Mouse (Mus musculus) lung, adult 2 months (tissue): ENCODE data around the gene Fam71f2.

Source experiments
- CTCF ChIP-seq: fragments of 200-500 bp; IDR thresholded peaks from 2 replicates; pipeline ENCODE4 v1.5.1; 2011; ENCODE audit warnings: mild to moderate bottlenecking, low read length, control low read depth; ENCODE audit not compliant: insufficient read depth
- POLR2A ChIP-seq: fragments of 200-500 bp; IDR thresholded peaks from 2 replicates; pipeline ENCODE4 v1.6.1; 2011; ENCODE audit warnings: low read depth, mild to moderate bottlenecking, control low read depth, low read length, borderline replicate concordance; ENCODE audit errors: extremely low read depth

DNA sequence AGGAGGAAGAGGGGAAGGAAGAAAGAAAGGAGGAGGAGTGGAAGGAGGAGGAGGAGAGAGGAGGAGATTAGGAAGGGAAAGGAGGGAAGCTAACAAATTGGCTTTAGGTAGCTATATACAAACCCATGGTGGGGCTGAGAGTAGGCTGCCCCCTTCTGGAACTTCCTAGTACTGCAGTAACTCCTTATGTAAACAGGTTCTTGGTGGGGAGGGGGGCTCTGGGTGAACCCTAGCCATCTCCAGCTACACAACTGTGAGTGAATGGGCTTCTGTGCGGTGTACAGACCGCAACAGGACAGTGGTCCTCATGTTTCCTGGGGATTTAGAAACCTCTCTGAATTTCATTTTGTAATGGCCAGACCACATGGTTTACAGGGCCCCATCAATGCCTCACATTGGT is 38.6 kb upstream of the Fam71f2 start:
- peak; percentile 44 for TF ChIP-seq CTCF
- TF ChIP-seq POLR2A: no peak
